Mouse (Mus musculus) limb, embryonic 12.5 days (tissue): ENCODE data around the gene Flii. TPM values are rescaled to one million over a fixed set of nuclear protein-coding genes. Genes with fewer than 3 reads are reported as not detected.

Experiments used
- ATAC-seq: fragments of 200-750 bp; cut with Nextera tagmentation; 2 replicates; pipeline ENCODE4 v1.8.0; 2017; ENCODE audit warnings: low read depth, moderate TSS enrichment; ENCODE audit not compliant: insufficient number of reproducible peaks, insufficient read depth, low FRiP score, low TSS enrichment
- H3K27ac ChIP-seq: fragments of 300-500 bp; sonication (generic); 2 replicates; pipeline ENCODE4 v1.5.1; 2016; ENCODE audit warnings: mild to moderate bottlenecking, moderate library complexity
- H3K27me3 ChIP-seq: fragments of 300-500 bp; sonication (generic); 2 replicates; pipeline ENCODE4 v1.6.1; 2016; ENCODE audit warnings: mild to moderate bottlenecking, moderate library complexity
- H3K36me3 ChIP-seq: fragments of 300-500 bp; sonication (generic); 2 replicates; pipeline ENCODE4 v1.6.1; 2016; ENCODE audit warnings: mild to moderate bottlenecking, moderate library complexity
- H3K4me1 ChIP-seq: fragments of 300-500 bp; sonication (generic); replicated peaks from 2 replicates; pipeline ENCODE4 v1.6.1; 2016
- H3K4me2 ChIP-seq: fragments of 300-500 bp; sonication (generic); 2 replicates; pipeline ENCODE4 v1.6.1; 2016; ENCODE audit warnings: mild to moderate bottlenecking, moderate library complexity
- H3K4me3 ChIP-seq: fragments of 300-500 bp; sonication (generic); replicated peaks from 2 replicates; pipeline ENCODE4 v1.5.1; 2016; ENCODE audit warnings: mild to moderate bottlenecking
- H3K9ac ChIP-seq: fragments of 300-500 bp; sonication (generic); replicated peaks from 2 replicates; pipeline ENCODE4 v1.6.1; 2016; ENCODE audit warnings: mild to moderate bottlenecking, moderate library complexity
- H3K9me3 ChIP-seq: fragments of 300-500 bp; sonication (generic); 2 replicates; pipeline ENCODE4 v1.6.1; 2016; ENCODE audit warnings: mild to moderate bottlenecking, moderate library complexity
- WGBS: fragments of 180-500 bp; shearing (Covaris S2); methylation state at CpG from one replicate; pipeline ENCODE4 v1.1.7; 2016; 5-methylcytosine and 5-hydroxymethylcytosine counted together
- polyA plus RNA-seq: library from polyadenylated mRNA; unstranded; fragments of >200 nt; fragmentation: Nextera tagmentation; extraction: Ambion mirVana; gene quantifications from 2 replicates; pipeline ENCODE4 v1.2.1, GENCODE M21; 2016

The Flii gene
- polyA plus RNA-seq, 1 experiment from 2014 or later = 65.4 TPM

GRCm38 (mm10) chr11:60740321-60740720, 13.3 kb upstream of the Flii start:
- H3K9ac ChIP-seq = no peak overlapping the region
- ATAC-seq = no peak
- H3K36me3 ChIP-seq = peaks cover 72% of the 10 kb centered on the region
- 82% methylated on average over 3 of the region's 3 CpGs for WGBS
- no peak overlapping the region for H3K4me2 ChIP-seq
- H3K27me3 ChIP-seq = no peaks in the 10 kb centered on the region
- H3K27ac ChIP-seq = no peak overlapping the region
- H3K9me3 ChIP-seq = no peaks in the 10 kb centered on the region
- H3K4me1 ChIP-seq = no peaks in the 10 kb centered on the region
- H3K4me3 ChIP-seq = no peak overlapping the region

GRCm38 (mm10) chr11:60737450-60737849, 10.4 kb upstream of the Flii start:
- Histone ChIP-seq H3K9me3 (no peaks in the 10 kb centered on the region), H3K4me2 (no peak overlapping the region), H3K4me3 (no peak overlapping the region), H3K36me3 (peaks cover 59% of the 10 kb centered on the region), H3K27me3 (no peaks in the 10 kb centered on the region), H3K4me1 (no peaks in the 10 kb centered on the region), H3K9ac (no peak overlapping the region), H3K27ac (no peak overlapping the region)
- ATAC-seq = no peak

- H3K36me3 ChIP-seq = peaks cover 57% of the 10 kb centered on the region
- 83% methylated on average over 3 of the region's 3 CpGs for WGBS
- no peak for ATAC-seq
Measured at GRCm38 (mm10) chr11:60736491-60736890, 9.4 kb upstream of the Flii start.

DNA sequence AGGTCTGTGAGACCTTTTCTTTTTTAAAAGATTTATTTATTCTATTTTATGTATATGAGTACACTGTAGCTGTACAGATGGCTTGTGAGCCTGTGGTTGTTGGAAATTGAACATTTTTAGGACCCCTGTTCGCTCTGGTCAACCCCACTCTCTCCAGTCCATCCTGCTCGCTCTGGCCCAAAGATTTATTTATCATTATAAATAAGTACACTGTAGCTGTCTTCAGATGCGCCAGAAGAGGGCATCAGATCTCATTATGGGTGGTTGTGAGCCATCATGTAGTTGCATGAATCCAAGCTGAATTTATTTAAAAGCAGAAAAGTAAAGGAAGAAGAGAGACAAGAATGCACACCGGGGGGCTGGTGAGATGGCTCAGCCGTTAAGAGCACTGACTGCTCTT, 8.1 kb upstream of the Flii start:
- no peak for ATAC-seq
- 81% methylated on average over 5 of the region's 5 CpGs for WGBS
- peaks cover 57% of the 10 kb centered on the region for H3K36me3 ChIP-seq
- H3K4me1 ChIP-seq = no peaks in the 10 kb centered on the region
- H3K9me3 ChIP-seq = no peaks in the 10 kb centered on the region
- no peak overlapping the region for H3K27ac ChIP-seq
- no peak overlapping the region for H3K4me3 ChIP-seq
- no peak overlapping the region for H3K4me2 ChIP-seq
- no peak overlapping the region for H3K9ac ChIP-seq
- H3K27me3 ChIP-seq = no peaks in the 10 kb centered on the region

More at GRCm38 (mm10) chr11:60736491-60736890, 9.4 kb upstream of the Flii start:
- no peaks in the 10 kb centered on the region for H3K4me1 ChIP-seq
- H3K9ac ChIP-seq = no peak overlapping the region
- no peak overlapping the region for H3K27ac ChIP-seq
- H3K4me2 ChIP-seq = no peak overlapping the region
- no peaks in the 10 kb centered on the region for H3K9me3 ChIP-seq
- H3K27me3 ChIP-seq = no peaks in the 10 kb centered on the region
- no peak overlapping the region for H3K4me3 ChIP-seq

DNA sequence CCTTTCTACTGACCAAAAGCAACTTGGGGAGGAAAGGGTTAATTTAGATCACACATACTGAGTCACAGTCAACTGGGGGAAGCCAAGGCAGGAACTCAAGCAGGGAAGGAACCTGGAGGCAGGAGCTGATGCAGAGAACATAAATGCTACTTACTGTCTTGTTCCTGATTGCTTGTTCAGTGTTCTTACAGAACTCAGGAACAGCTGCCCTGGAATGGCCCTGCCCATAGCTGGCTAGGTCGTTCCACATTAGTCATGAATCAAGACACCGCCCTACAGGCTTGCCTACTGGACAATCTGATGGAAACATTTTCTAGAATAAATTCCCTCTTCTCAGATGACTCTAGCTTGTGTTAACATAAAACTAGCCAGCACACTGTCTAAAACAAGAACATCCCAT, 7.1 kb upstream of the Flii start:
- Histone ChIP-seq H3K27me3 (no peaks in the 10 kb centered on the region), H3K4me3 (no peak overlapping the region), H3K4me1 (peaks cover 2% of the 10 kb centered on the region), H3K27ac (no peak overlapping the region), H3K9ac (no peak overlapping the region), H3K9me3 (no peaks in the 10 kb centered on the region), H3K36me3 (peaks cover 48% of the 10 kb centered on the region), H3K4me2 (no peak overlapping the region)
- ATAC-seq = no peak
- 84% methylated on average over 2 of the region's 2 CpGs for WGBS

- H3K36me3 ChIP-seq = peaks cover 37% of the 10 kb centered on the region
- H3K9me3 ChIP-seq = no peaks in the 10 kb centered on the region
- no peak overlapping the region; the same call in 1 of the 2 replicates for H3K9ac ChIP-seq
- H3K27ac ChIP-seq = no peak overlapping the region
- ATAC-seq = no peak
- H3K27me3 ChIP-seq = no peaks in the 10 kb centered on the region
- no peak overlapping the region for H3K4me3 ChIP-seq
- H3K4me2 ChIP-seq = no peak overlapping the region
- H3K4me1 ChIP-seq = peaks cover 18% of the 10 kb centered on the region
- 90% methylated on average over 14 of the region's 14 CpGs for WGBS
Measured at GRCm38 (mm10) chr11:60731251-60731650, 4.2 kb upstream of the Flii start.

DNA sequence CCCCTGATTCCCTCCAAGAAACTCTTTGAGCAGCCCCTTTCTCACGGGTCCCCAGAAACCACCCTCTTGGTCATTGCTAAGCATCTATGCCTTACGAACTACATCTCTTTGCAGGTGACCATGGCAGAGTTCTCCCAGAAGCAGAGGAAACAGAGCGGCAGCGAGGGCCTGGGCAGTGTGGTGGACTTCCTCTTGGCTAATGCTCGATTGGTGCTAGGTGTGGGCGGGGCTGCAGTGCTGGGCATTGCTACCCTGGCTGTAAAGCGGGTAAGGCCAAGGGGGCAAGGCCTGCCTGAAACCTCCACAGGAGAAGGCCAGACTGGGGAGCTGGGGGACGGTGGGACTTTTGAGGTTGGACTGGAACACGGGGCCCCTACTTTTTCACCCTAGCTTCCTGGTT, 3.1 kb upstream of the Flii start:
- Histone ChIP-seq H3K4me3 (no peak overlapping the region), H3K9me3 (no peaks in the 10 kb centered on the region), H3K4me2 (no peak overlapping the region), H3K36me3 (peaks cover 37% of the 10 kb centered on the region), H3K27me3 (no peaks in the 10 kb centered on the region), H3K9ac (no peak overlapping the region), H3K4me1 (peaks cover 23% of the 10 kb centered on the region), H3K27ac (no peak overlapping the region)
- 81% methylated on average over 9 of the region's 9 CpGs for WGBS
- no peak for ATAC-seq

DNA sequence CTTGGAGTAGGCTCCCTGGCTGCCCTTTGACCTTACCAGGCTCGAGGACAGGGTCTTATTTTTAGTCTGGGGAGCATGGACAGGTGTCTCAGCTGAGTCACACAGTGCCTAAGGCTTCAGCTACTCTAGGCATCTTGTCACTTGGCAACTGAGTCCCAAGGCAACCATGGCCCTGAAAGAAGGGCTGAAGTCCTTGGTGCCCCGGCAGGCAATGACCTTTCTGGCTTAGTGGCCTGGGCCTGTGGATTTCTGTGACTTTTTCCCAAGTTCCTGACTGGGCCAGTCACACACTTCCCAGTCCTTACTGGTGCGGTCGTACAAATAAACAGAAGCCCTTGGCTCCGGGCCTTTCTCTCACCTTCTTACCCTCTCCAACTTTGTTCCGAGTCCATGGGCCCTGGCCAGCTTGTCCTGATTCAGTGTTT, 2.2 kb upstream of the Flii start:
- no peak for ATAC-seq
- Histone ChIP-seq H3K4me2 (peak overlapping the region; percentile 75), H3K36me3 (peaks cover 42% of the 10 kb centered on the region), H3K27ac (no peak overlapping the region), H3K4me1 (peaks cover 23% of the 10 kb centered on the region), H3K9me3 (no peaks in the 10 kb centered on the region), H3K9ac (peak overlapping the region; percentile 69), H3K27me3 (no peaks in the 10 kb centered on the region), H3K4me3 (peak overlapping the region; percentile 87)
- 79% methylated on average over 6 of the region's 6 CpGs for WGBS

DNA sequence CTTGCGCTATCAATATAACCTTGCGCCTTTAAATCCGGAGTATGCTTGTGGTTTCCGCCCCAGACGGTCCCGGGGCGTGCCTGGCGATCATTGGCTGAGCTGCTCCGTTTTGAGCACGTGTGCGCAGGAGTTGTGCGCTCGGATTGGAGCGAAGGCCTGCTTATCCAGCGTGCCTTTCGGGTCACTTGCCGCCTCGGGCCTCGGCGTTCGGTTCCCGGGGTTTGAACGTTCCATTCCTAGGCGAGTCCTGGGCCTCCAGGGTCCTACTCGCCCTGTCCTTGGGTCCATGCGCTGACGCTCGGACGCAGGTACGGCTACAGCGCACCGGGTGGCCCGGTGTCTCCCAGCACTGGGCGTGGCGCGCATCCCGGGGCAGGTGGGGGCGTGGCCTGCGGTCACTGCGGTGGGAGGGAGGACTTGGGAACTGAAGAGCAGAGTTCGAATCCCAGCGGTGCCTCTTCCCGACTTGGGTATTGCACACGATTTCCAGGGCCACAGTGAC, 1.2 kb upstream of the Flii start, which contains the start of gene Mief2:
Mief2 (plus strand) TSS at position 139 of the 502 bp plus-strand sequence.
- Histone ChIP-seq H3K36me3 (peaks cover 46% of the 10 kb centered on the region), H3K27me3 (no peaks in the 10 kb centered on the region), H3K9me3 (no peaks in the 10 kb centered on the region), H3K9ac (peak within 1 kb of the TSS; percentile 84), H3K4me3 (peak within 1 kb of the TSS; percentile 87), H3K4me1 (peaks cover 23% of the 10 kb centered on the region), H3K27ac (peak within 1 kb of the TSS; percentile 87), H3K4me2 (peak within 1 kb of the TSS; percentile 75)
- WGBS = under 1% methylated on average over 44 of the region's 44 CpGs
- ATAC-seq = peak; percentile 79

GRCm38 (mm10) chr11:60727392-60728140, 503 bp upstream of the Flii start:
- peaks cover 47% of the 10 kb centered on the region for H3K36me3 ChIP-seq
- H3K9me3 ChIP-seq = no peaks in the 10 kb centered on the region
- no peaks in the 10 kb centered on the region for H3K27me3 ChIP-seq
- H3K4me1 ChIP-seq = peaks cover 23% of the 10 kb centered on the region
- ATAC-seq = peak; percentile 23; the same call in 1 of the 2 replicates
- peak overlapping the region; percentile 75 for H3K4me2 ChIP-seq
- WGBS = 8% methylated on average over 12 of the region's 12 CpGs
- H3K9ac ChIP-seq = peak overlapping the region; percentile 84
- H3K4me3 ChIP-seq = peak overlapping the region; percentile 87
- peak overlapping the region; percentile 87 for H3K27ac ChIP-seq

DNA sequence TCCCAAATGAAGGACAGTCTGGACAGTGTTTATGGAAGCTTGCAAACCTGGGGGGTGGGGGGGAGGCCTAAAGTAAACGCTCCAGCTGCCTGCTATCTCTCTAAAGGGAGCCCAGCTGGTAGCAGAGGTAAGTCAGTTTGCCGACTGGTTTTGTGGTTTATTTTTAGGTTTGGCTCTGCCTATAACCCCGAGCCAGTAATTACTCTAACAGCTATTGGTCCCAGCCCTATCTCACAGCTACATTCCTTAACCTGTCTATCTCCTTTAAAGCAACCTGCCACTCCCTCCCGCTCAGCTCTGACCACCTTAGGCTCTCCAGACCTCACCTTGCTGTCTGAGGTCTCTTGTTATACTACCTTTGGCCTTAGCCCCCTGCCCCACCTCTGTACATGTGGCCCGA, 7.8 kb downstream of the Flii start:
- Histone ChIP-seq H3K27me3 (no peaks in the 10 kb centered on the region), H3K9ac (no peak overlapping the region), H3K9me3 (no peaks in the 10 kb centered on the region), H3K27ac (no peak overlapping the region), H3K4me2 (no peak overlapping the region), H3K4me1 (no peaks in the 10 kb centered on the region), H3K4me3 (no peak overlapping the region), H3K36me3 (peaks cover 99% of the 10 kb centered on the region)
- ATAC-seq = no peak
- WGBS = 84% methylated on average over 5 of the region's 5 CpGs

DNA sequence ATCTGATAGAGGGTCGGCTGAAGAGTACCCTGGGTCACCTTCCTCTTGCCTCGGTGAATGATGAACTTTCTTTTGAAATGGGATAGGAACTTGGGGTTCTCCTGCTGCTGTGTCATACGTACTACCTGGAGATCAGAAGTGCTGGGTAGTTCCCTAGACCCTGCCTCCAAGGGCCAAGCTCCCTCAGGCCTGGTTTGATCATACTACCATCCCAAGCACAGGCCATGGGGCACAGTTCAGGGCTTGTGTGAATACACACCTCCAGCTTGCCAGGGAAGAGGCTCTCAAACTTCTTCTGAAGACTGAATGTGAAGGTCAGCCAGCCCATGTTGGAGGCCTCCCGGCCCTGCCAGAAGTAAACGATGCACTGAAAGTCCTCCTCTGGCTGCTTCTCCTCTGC, 11.2 kb downstream of the Flii start:
- H3K9ac ChIP-seq = no peak overlapping the region
- no peaks in the 10 kb centered on the region for H3K4me1 ChIP-seq
- peaks cover 99% of the 10 kb centered on the region for H3K36me3 ChIP-seq
- no peaks in the 10 kb centered on the region for H3K9me3 ChIP-seq
- no peak for ATAC-seq
- no peak overlapping the region for H3K4me3 ChIP-seq
- H3K27ac ChIP-seq = no peak overlapping the region
- 90% methylated on average over 5 of the region's 5 CpGs for WGBS
- no peaks in the 10 kb centered on the region for H3K27me3 ChIP-seq
- no peak overlapping the region for H3K4me2 ChIP-seq
